Mouse (Mus musculus) heart, postnatal 0 days (tissue): ENCODE results near the gene Lrat.

Source experiments
- CTCF ChIP-seq: IDR thresholded peaks from 2 replicates; pipeline ENCODE4 v1.5.1; 2016; ENCODE audit warnings: antibody characterized with exemption, control low read depth, low read depth
- EP300 ChIP-seq: IDR thresholded peaks from 2 replicates; pipeline ENCODE4 v1.6.1; 2016; ENCODE audit warnings: antibody characterized with exemption, low read depth

DNA sequence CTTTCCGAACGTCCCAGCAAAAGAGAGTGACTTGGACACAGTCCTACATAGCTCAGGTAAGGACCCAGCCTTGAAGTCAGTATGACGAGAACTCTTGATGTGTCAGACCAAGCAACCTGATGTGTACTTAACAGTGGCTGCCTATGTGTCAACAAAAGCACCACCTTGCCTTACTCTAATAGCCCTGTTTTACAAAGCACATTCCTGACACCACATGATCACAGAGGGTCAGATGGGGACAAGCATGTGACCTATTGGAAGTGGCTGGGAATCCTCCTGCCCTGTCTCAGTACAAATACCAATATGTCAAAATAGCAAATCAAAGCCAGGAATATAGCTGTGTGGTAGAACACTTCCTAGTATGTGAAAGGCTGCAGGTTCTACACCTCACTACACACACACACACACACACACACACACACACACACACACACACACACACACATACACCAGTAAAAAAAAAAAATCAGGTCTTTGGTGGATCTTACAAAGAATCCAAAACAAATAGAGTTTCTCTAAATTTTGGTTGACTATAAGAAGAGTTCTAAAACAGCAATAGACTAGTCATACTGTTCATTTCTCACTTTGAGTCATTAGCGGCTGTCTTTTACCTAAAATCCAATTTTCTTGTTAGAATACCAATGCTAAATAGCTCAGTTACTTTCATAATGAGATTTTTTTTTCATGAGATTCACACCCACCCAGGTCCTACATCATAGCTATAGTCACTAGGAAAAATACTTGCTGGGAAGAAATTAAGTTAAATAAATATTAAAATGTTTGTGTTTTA, 48.6 kb upstream of the Lrat start:
- TF ChIP-seq EP300 (no peak), CTCF (no peak)
